Mouse (Mus musculus) embryo, embryonic 11.5 days (tissue): ENCODE measurements around the gene Tob2.

Experiments used
- DNase-seq: peaks from one replicate; pipeline ENCODE4 v3.0.0-alpha.2; 2012; ENCODE audit warnings: low read depth, low spot score

Tob2 gene

GRCm38 (mm10) chr15:81860471-81861135, 2.0 kb upstream of the Tob2 start:
- DNase-seq: no peak

- DNase-seq: peak; percentile 83
Observed at GRCm38 (mm10) chr15:81859330-81860255, 997 bp upstream of the Tob2 start.

- peak; percentile 86 for DNase-seq
Observed at GRCm38 (mm10) chr15:81858138-81858516, 469 bp downstream of the Tob2 start.

DNA sequence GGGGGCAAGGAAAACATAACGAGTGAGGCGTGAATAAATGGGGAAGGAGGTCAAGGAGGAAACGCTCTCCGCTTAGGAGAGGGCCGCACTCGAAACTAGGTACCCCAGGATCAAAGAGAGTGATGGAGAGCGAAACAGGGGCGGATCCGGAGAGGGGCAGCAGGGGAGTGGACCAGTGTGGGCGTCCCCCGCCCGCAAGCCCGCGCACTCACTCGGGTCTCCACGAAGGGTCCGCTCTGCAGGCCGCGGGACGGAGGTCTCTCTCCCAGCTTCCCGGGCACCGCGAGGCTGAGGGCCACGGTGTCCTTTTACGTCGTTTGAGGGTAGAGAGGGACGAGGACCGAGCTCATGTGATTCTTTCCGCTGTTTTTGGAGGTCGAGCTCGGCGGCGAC, 876 bp downstream of the Tob2 start:
- DNase-seq: peak; percentile 39

GRCm38 (mm10) chr15:81856938-81857723, 1.5 kb downstream of the Tob2 start:
- DNase-seq: no peak

DNA sequence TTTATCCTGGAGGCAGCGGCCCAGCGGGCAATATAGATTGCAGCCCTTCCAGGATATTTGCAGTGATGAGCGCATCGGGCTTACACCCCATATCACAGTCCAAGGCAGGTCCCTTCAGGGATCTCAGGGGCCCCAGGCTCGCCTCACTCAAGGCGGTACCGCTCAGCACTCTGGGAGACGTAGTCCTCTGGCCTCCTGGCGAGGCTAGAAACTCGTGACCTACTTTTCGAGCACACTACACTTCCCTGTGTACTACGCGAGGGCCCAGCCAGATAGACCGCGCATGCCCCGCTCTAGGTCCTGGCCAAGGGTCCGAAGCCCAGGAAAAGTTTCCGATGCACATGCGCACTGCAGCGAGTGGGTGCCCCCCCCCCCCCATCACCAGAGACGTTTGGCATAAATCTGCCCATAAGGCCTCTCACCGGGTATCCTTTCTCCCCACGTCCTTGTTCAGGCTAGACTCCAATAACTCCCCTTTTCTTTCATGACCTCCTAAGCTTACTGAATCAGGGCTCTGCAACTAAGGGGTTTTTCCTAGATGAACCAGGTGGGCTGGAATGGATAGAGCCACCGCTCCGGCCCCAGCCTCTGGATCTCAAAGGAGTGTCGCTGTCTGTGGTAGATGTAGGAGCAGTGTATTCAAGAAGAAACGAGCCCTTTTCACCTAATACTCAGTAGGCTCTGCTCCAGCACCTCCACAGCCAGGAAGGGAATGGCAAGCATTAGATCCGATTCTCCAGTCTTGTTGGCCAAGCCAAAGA, 2.4 kb downstream of the Tob2 start:
- DNase-seq: peak; percentile 83

GRCm38 (mm10) chr15:81853081-81853480, 5.5 kb downstream of the Tob2 start:
- DNase-seq: no peak

DNA sequence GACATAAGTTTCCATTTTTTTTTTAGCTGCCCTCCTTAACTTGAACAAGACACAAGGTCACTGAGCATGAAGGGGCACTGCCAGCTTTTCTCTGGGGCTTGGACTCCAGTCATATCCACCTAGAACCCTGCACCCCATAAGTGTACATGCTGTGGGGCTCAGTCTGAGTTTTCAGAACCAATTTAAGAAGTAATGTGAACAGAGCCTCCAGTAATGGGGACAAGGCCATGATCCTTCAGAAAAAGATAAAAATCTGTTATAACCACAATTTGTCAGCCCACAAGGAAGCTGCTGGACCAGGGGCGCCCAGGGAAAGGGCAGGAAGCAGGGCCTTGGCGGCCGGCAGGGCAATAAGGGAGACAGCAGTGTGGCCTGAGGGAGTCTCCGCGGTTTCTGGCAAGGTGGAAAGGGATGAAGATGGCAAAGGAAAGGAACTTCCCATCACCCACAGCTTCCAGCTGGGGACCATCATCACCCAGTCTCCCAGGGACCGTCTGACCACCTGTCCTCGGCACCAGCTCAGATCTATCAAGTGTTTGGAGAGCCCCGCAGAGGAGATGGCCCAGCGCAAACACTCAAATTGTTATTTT, 6.1 kb downstream of the Tob2 start:
- DNase-seq: no peak

- no peak for DNase-seq
Observed at GRCm38 (mm10) chr15:81851375-81851774, 7.2 kb downstream of the Tob2 start.

GRCm38 (mm10) chr15:81850718-81851117, 7.9 kb downstream of the Tob2 start:
- DNase-seq: no peak

- DNase-seq: no peak
Observed at GRCm38 (mm10) chr15:81849104-81849503, 9.5 kb downstream of the Tob2 start.

- no peak for DNase-seq
Observed at GRCm38 (mm10) chr15:81848301-81848700, 10.3 kb downstream of the Tob2 start.

- DNase-seq: no peak
Observed at GRCm38 (mm10) chr15:81847861-81848260, 10.7 kb downstream of the Tob2 start.

GRCm38 (mm10) chr15:81847161-81847560, 11.4 kb downstream of the Tob2 start:
- no peak for DNase-seq

DNA sequence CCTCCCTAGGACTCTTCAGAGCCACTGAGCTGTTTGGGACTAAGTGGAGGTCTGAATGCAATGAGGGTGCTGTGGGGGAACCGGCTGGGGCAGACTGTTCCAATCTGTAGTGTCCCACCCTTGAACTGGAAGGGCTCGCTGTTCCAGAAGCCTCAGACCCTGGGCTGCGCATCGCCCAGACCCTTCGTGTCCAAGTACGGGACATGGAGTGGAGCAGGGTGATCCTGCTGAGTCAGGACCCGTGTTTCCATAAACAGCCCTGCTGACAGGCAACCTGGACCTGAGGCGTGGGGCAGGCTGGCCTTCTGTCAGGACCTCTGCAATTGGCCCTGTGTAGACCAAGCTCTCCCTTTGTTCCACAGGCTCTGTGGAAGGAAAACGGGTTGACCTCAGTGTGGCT, 11.8 kb downstream of the Tob2 start:
- DNase-seq: no peak

DNA sequence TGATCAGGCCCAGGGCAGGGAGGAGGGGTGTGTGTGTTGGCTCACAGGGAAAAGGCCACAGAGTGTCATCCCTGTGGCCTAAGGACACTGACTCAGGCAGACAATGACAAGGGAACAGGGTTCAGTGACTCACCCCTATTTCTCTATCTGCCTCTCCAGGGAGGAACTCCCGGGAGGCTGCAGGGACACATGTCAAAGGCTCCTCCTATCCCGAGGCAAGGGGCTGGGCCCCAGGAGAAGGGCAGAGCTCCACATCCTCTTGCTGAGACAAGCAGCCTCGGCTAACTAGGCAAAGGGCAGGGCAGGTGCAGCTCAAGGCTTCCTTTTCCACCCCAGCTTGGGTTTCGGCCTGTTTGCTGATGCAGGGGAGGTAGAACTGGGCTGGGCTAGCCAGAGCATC, 12.9 kb downstream of the Tob2 start:
- no peak for DNase-seq

DNA sequence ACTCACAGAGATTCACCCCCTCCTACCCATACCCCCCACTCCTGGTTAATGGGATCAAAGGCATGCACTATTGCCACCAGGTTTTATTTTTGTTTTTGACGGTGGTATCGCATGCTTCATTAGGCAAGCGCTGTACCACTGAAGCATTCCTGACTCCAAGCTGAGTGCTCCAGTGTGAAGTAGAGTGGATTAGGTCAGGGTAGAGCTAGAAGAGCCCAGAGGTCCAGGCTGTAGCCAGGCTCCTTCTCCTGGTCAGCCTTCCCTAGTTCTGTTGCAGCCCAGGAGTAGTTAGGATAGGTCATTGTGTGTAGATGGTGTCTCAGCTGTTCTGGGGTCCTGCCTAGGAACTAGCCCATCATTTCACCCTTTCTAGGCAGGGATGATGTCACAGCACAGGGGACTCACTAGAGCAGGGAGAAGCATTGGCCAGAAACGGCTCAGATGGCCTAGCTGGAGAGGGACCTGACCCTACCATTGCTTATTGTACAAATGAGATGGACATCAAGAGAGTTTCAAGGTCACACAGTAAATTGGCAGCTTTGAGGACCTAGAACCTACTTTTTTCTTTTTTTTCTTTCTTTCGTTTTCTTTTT, 13.5 kb downstream of the Tob2 start:
- no peak for DNase-seq

DNA sequence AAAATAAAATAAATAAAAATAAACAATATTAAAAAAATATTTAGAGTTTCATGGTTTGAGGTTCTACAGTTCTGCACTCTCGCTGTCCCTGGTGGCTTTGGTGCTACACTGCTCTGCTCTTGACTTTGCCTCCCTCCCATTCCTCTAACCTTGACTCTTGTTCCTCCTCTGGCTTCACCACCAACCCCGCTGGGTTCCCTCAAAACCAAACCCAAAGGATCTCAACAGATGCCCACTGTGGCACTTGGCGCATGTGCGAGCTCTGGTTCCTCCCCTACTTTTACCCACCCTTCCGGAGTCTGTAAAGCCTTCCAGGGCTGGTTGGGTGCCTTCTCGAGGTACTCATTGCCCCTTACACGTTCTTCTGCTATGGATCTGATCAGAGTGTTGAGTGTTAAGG, 16.3 kb downstream of the Tob2 start:
- no peak for DNase-seq

GRCm38 (mm10) chr15:81840306-81840705, 18.3 kb downstream of the Tob2 start:
- DNase-seq: no peak

DNA sequence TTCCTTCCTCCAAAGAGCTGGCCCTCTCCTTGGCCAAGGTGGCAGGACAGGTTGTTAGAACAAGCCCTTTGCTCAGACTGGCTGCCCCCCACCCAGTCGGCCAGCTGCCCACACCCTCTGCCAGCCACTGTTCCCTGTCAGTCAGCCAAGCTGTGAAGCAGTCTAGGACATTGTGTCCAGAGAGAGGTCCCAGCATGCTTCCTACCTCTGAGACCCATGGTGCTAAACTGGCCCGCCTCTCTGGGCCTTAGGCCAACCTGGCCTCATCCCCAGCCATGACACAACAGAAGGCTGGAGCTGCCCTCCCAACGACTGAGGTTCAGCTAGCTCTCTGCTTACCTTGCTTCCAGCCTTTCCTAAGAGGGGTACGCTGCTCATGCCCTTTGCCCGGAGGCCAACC, 19.0 kb downstream of the Tob2 start:
- DNase-seq: no peak
